Mouse (Mus musculus) embryonic facial prominence, embryonic 11.5 days (tissue): ENCODE measurements around the gene Chst14. TPM values are rescaled to one million over a fixed set of nuclear protein-coding genes. Genes with fewer than 3 reads are reported as not detected.

Experiments
- ATAC-seq: fragments of 200-750 bp; cut with Nextera tagmentation; replicated peaks from 2 replicates; pipeline ENCODE4 v1.8.0; 2017; ENCODE audit warnings: low read depth; ENCODE audit not compliant: insufficient number of reproducible peaks, low FRiP score, low TSS enrichment
- DNase-seq: peaks from one replicate; pipeline ENCODE4 v3.0.0-alpha.2; 2015; ENCODE audit warnings: low spot score
- H3K27ac ChIP-seq: fragments of 300-500 bp; sonication (generic); replicated peaks from 2 replicates; pipeline ENCODE4 v1.5.1; 2014; ENCODE audit warnings: mild to moderate bottlenecking, low read depth, low read length, control low read depth
- H3K27me3 ChIP-seq: fragments of 300-500 bp; sonication (generic); 2 replicates; pipeline ENCODE4 v1.6.1; 2014; ENCODE audit warnings: mild to moderate bottlenecking, low read length, moderate library complexity, mixed read lengths; ENCODE audit not compliant: control insufficient read depth, insufficient read depth
- H3K36me3 ChIP-seq: fragments of 300-500 bp; sonication (generic); replicated peaks from 2 replicates; pipeline ENCODE4 v1.6.1; 2014; ENCODE audit warnings: low read depth, mild to moderate bottlenecking, low read length, moderate library complexity, mixed read lengths; ENCODE audit not compliant: control insufficient read depth, insufficient read depth
- H3K4me1 ChIP-seq: fragments of 300-500 bp; sonication (generic); 2 replicates; pipeline ENCODE4 v1.6.1; 2014; ENCODE audit warnings: low read length, mixed read lengths; ENCODE audit not compliant: control insufficient read depth, insufficient read depth
- H3K4me2 ChIP-seq: fragments of 300-500 bp; sonication (generic); 2 replicates; pipeline ENCODE4 v1.6.1; 2014; ENCODE audit warnings: low read depth, mild to moderate bottlenecking, control low read depth, low read length, moderate library complexity
- H3K4me3 ChIP-seq: fragments of 300-500 bp; sonication (generic); 2 replicates; pipeline ENCODE4 v1.5.1; 2014; ENCODE audit warnings: low read depth, low read length, control low read depth
- H3K9ac ChIP-seq: fragments of 300-500 bp; sonication (generic); replicated peaks from 2 replicates; pipeline ENCODE4 v1.6.1; 2014; ENCODE audit warnings: mild to moderate bottlenecking, control low read depth, low read length
- H3K9me3 ChIP-seq: fragments of 300-500 bp; sonication (generic); replicated peaks from 2 replicates; pipeline ENCODE4 v1.6.1; 2016; ENCODE audit warnings: mild to moderate bottlenecking, low read length, inconsistent platforms, mixed read lengths; ENCODE audit not compliant: control insufficient read depth
- WGBS: fragments of 180-500 bp; shearing (Covaris S2); extraction: QIAGEN DNeasy Blood & Tissue Kit; methylation state at CpG from one replicate; pipeline ENCODE4 v1.1.7; 2014; 5-methylcytosine and 5-hydroxymethylcytosine counted together
- polyA plus RNA-seq: library from polyadenylated mRNA; unstranded; fragments of >200 nt; fragmentation: Nextera tagmentation; extraction: Ambion mirVana; gene quantifications from 2 replicates; pipeline ENCODE4 v1.2.1, GENCODE M21; 2014

Gene Chst14
- polyA plus RNA-seq, 1 experiment from 2014 or later, result 31.8 TPM

GRCm38 (mm10) chr2:118925952-118926351 lies 344 bp upstream of the Chst14 start:
- Histone ChIP-seq H3K4me1 (peaks cover 4% of the 10 kb centered on the region), H3K4me3 (peak overlapping the region; percentile 68), H3K36me3 (no peaks in the 10 kb centered on the region), H3K27me3 (no peaks in the 10 kb centered on the region), H3K27ac (no peak overlapping the region), H3K9ac (peak overlapping the region; percentile 73), H3K9me3 (no peaks in the 10 kb centered on the region), H3K4me2 (peak overlapping the region; percentile 88)
- peak; percentile 50 for ATAC-seq
- WGBS, result 2% methylated on average over 6 of the region's 6 CpGs
- no peak for DNase-seq

GRCm38 (mm10) chr2:118926998-118927739 lies 873 bp downstream of the Chst14 start:
- 32% methylated on average over 31 of the region's 31 CpGs for WGBS
- Histone ChIP-seq H3K4me3 (peak overlapping the region; percentile 68), H3K9ac (peak overlapping the region; percentile 73), H3K27me3 (no peaks in the 10 kb centered on the region), H3K27ac (no peak overlapping the region; the same call in 1 of the 2 replicates), H3K4me1 (peaks cover 4% of the 10 kb centered on the region), H3K4me2 (peak overlapping the region; percentile 88), H3K36me3 (no peaks in the 10 kb centered on the region), H3K9me3 (no peaks in the 10 kb centered on the region)
- no peak for ATAC-seq
- DNase-seq, result peak; percentile 13

GRCm38 (mm10) chr2:118941341-118941740 lies 15.0 kb downstream of the Chst14 start:
- ATAC-seq, result no peak
- no peaks in the 10 kb centered on the region for H3K36me3 ChIP-seq

GRCm38 (mm10) chr2:118943232-118943631 lies 16.9 kb downstream of the Chst14 start:
- no peak overlapping the region for H3K4me2 ChIP-seq
- no peaks in the 10 kb centered on the region for H3K4me1 ChIP-seq
- ATAC-seq, result no peak
- no peak for DNase-seq
- no peak overlapping the region for H3K4me3 ChIP-seq
- no peak overlapping the region for H3K9ac ChIP-seq
- no peaks in the 10 kb centered on the region for H3K36me3 ChIP-seq
- no peaks in the 10 kb centered on the region for H3K27me3 ChIP-seq
- no peaks in the 10 kb centered on the region for H3K9me3 ChIP-seq
- WGBS, result 85% methylated on average over 6 of the region's 6 CpGs
- H3K27ac ChIP-seq, result no peak overlapping the region

More at GRCm38 (mm10) chr2:118941341-118941740, 15.0 kb downstream of the Chst14 start:
- no peaks in the 10 kb centered on the region for H3K9me3 ChIP-seq
- H3K27me3 ChIP-seq, result no peaks in the 10 kb centered on the region
- DNase-seq, result no peak
- no peak overlapping the region for H3K27ac ChIP-seq
- no peak overlapping the region for H3K4me3 ChIP-seq
- no peak overlapping the region for H3K4me2 ChIP-seq
- WGBS, result 75% methylated on average over 7 of the region's 7 CpGs
- no peaks in the 10 kb centered on the region for H3K4me1 ChIP-seq
- no peak overlapping the region for H3K9ac ChIP-seq

- no peak overlapping the region for H3K9ac ChIP-seq
- no peak overlapping the region for H3K4me2 ChIP-seq
- DNase-seq (no peak), ATAC-seq (no peak)
- H3K27me3 ChIP-seq, result no peaks in the 10 kb centered on the region
- H3K27ac ChIP-seq, result no peak overlapping the region
- no peaks in the 10 kb centered on the region for H3K36me3 ChIP-seq
- H3K4me3 ChIP-seq, result no peak overlapping the region
- no peaks in the 10 kb centered on the region for H3K9me3 ChIP-seq
- WGBS, result 79% methylated on average over 4 of the region's 4 CpGs
- no peaks in the 10 kb centered on the region for H3K4me1 ChIP-seq
These were observed 22.5 kb downstream of the Chst14 start for GRCm38 (mm10) chr2:118948818-118949217.

GRCm38 (mm10) chr2:118949699-118950098 lies 23.4 kb downstream of the Chst14 start:
- H3K4me3 ChIP-seq, result no peak overlapping the region
- no peak overlapping the region for H3K27ac ChIP-seq
- H3K9me3 ChIP-seq, result no peaks in the 10 kb centered on the region
- DNase-seq (no peak), ATAC-seq (no peak)
- no peaks in the 10 kb centered on the region for H3K4me1 ChIP-seq
- no peaks in the 10 kb centered on the region for H3K36me3 ChIP-seq
- no peaks in the 10 kb centered on the region for H3K27me3 ChIP-seq
- no peak overlapping the region for H3K4me2 ChIP-seq
- no peak overlapping the region for H3K9ac ChIP-seq
- WGBS, result 74% methylated on average over 3 of the region's 3 CpGs

GRCm38 (mm10) chr2:118956497-118956896 lies 30.2 kb downstream of the Chst14 start:
- no peaks in the 10 kb centered on the region for H3K4me1 ChIP-seq
- H3K27ac ChIP-seq, result no peak overlapping the region
- no peak overlapping the region for H3K4me2 ChIP-seq
- WGBS, result 85% methylated on average over 5 of the region's 5 CpGs
- no peak overlapping the region for H3K9ac ChIP-seq
- no peak for DNase-seq
- no peak for ATAC-seq
- H3K9me3 ChIP-seq, result no peaks in the 10 kb centered on the region
- no peak overlapping the region for H3K4me3 ChIP-seq
- H3K27me3 ChIP-seq, result no peaks in the 10 kb centered on the region
- H3K36me3 ChIP-seq, result no peaks in the 10 kb centered on the region

GRCm38 (mm10) chr2:118959644-118960043 lies 33.3 kb downstream of the Chst14 start:
- Histone ChIP-seq H3K9ac (no peak overlapping the region), H3K4me2 (no peak overlapping the region), H3K27me3 (no peaks in the 10 kb centered on the region), H3K4me1 (no peaks in the 10 kb centered on the region), H3K36me3 (no peaks in the 10 kb centered on the region), H3K9me3 (no peaks in the 10 kb centered on the region), H3K4me3 (no peak overlapping the region), H3K27ac (no peak overlapping the region)
- DNase-seq (no peak), ATAC-seq (no peak)
- WGBS, result 7% methylated on average over 2 of the region's 2 CpGs
